Mouse (Mus musculus) T-helper 17 cell (primary cell): ENCODE data around the gene Timm8b.
"Not testable (repeated sequence)": the region's sequence is repeated elsewhere in the genome, so short reads cannot be mapped to it uniquely, and the experiment has no call there.

Experiments
- in situ Hi-C, 2 experiments: fragments of 300-600 bp; cut with MboI, MseI; formaldehyde crosslinking; loops; 1 replicate in 1 of 2; 2 replicates in 1 of 2; pipeline ENCODE4 v1.15.1; 2025; ENCODE audit warnings: high pct_unique_total_duplicates in 2 of 2

Timm8b gene

GRCm38 (mm10) chr9:50596973-50597372, 6.7 kb upstream of the Timm8b start:
- in situ Hi-C loops: loop anchor here (5.0 to 25.0 kb wide), 2 partner anchors 145 to 1110 kb away; partner anchors contain the start of gene Ttc12 (in 1 of the 2)

GRCm38 (mm10) chr9:50601536-50601935, 2.2 kb upstream of the Timm8b start:
- in situ Hi-C loops: no loop called here

GRCm38 (mm10) chr9:50602055-50602845, 1.5 kb upstream of the Timm8b start:
- in situ Hi-C loops: no loop called here

- in situ Hi-C loops: no loop called here
Measured at GRCm38 (mm10) chr9:50603998-50604324, 251 bp downstream of the Timm8b start.

GRCm38 (mm10) chr9:50604338-50604737, 628 bp downstream of the Timm8b start:
- in situ Hi-C loops: no loop called here

GRCm38 (mm10) chr9:50612115-50612514, 8.4 kb downstream of the Timm8b start:
- in situ Hi-C loops: no loop called here

GRCm38 (mm10) chr9:50616161-50616560, 12.5 kb downstream of the Timm8b start:
- in situ Hi-C loops: no loop called here

GRCm38 (mm10) chr9:50616766-50617603, 13.3 kb downstream of the Timm8b start, which contains the start of the genes Pih1d2 and Nkapd1:
TSS of gene Pih1d2 (plus strand) at chr9:50617321.
TSS of gene Nkapd1 (minus strand) at chr9:50617464.
- in situ Hi-C loops: no loop called here

- in situ Hi-C loops: no loop called here
Measured at GRCm38 (mm10) chr9:50617794-50618330, 14.2 kb downstream of the Timm8b start.

GRCm38 (mm10) chr9:50630903-50631302, 27.2 kb downstream of the Timm8b start:
- in situ Hi-C loops: not testable (repeated sequence)

- in situ Hi-C loops: no loop called here
Measured at GRCm38 (mm10) chr9:50632016-50632688, 28.4 kb downstream of the Timm8b start.

- in situ Hi-C loops: no loop called here
Measured at GRCm38 (mm10) chr9:50633059-50633458, 29.3 kb downstream of the Timm8b start.

GRCm38 (mm10) chr9:50634270-50634669, 30.6 kb downstream of the Timm8b start:
- in situ Hi-C loops: no loop called here

GRCm38 (mm10) chr9:50646826-50647370, 43.2 kb downstream of the Timm8b start:
- in situ Hi-C loops: no loop called here

- in situ Hi-C loops: no loop called here
Measured at GRCm38 (mm10) chr9:50650503-50650902, 46.8 kb downstream of the Timm8b start.
